Mouse (Mus musculus) megakaryocyte, embryonic 14.5 days (primary cell): ENCODE data around the gene Epha10.

Source experiments
- FLI1 ChIP-seq: IDR thresholded peaks from 2 replicates; pipeline ENCODE4 v1.6.1; 2012; ENCODE audit warnings: low read length, inconsistent platforms, mixed read lengths
- GATA1 ChIP-seq: IDR thresholded peaks from 3 replicates; pipeline ENCODE4 v1.6.1; 2012; ENCODE audit warnings: mixed read lengths, low read length, inconsistent platforms, borderline replicate concordance

DNA sequence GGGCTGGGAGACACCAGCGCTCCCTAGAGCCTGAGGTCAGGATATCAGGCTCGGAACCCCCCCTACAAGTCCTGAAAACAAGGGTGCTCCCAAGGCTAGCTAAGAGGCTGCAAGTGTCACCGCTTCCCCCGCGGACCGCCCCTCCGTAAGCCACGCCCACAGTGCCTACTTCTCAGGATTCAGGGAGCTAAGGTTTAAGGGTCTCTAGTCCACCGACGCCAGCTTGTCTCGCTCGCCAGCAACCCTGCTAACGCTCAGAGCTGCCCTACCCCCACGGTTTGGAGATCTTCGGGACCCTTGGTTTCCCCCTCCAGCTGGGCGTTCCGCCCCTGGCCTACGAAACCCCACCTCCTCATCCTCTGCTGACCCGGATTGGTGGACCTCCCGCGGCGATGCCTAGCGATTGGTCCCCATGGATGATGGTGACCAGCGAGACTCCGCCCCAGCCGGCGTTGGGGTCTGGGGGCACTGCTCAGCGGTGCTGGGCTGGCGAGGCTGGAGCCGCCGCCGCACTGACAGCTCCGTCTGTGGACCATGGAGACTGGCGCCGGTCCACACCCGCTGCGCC, 726 bp downstream of the Epha10 start:
- TF ChIP-seq GATA1 = no peak
- TF ChIP-seq FLI1 = no peak
